Mouse (Mus musculus): ENCODE data around the gene Cpxm2.

- TF ChIP-seq CTCF (conservative IDR thresholded peaks at IDR 0.05; ENCODE audit: low read length), result no peak
- TF ChIP-seq POU5F1 (IDR thresholded peaks at IDR 0.05; ENCODE audit: borderline replicate concordance, low read length), result no peak
- no peak for TF ChIP-seq NANOG (IDR thresholded peaks at IDR 0.05; ENCODE audit: borderline replicate concordance, low read length)
Observed at GRCm38 (mm10) chr7:132031940-132032531, 122.5 kb downstream of the Cpxm2 start.

Data from E14TG2a.4 (cell line).